Mouse (Mus musculus): Measurements from ENCODE around the gene Zfp128. TPM values are rescaled to one million over a fixed set of nuclear protein-coding genes. Genes with fewer than 3 reads are reported as not detected.
"Not testable (repeated sequence)": the region's sequence is repeated elsewhere in the genome, so short reads cannot be mapped to it uniquely, and the experiment has no call there.

Zfp128 gene
- total RNA-seq, 2 experiments from 2014 or later, result 0.38 to 0.68 TPM

DNA sequence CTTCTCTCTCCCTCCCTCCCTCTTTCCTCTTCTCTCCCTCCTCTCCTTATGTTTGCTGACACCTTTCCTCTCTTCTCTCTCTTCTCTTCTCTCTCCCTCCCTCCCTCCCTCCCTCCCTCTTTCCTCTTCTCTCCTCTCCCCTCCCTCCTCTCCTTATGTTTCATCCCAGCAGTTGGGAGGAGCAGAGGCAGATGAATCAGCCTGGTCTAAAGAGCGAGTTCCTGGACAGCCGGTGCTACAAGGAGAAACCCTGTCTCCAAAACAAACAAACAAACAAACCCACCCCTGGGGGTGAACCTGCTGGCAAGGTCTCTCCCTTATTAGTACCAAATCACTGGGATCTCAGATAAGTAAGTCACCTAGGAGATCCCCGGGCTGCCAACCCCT, 40.3 kb downstream of the Zfp128 start:
- ATAC-seq (replicated peaks; ENCODE audit: low FRiP score, poor library complexity, severe bottlenecking), result no peak

DNA sequence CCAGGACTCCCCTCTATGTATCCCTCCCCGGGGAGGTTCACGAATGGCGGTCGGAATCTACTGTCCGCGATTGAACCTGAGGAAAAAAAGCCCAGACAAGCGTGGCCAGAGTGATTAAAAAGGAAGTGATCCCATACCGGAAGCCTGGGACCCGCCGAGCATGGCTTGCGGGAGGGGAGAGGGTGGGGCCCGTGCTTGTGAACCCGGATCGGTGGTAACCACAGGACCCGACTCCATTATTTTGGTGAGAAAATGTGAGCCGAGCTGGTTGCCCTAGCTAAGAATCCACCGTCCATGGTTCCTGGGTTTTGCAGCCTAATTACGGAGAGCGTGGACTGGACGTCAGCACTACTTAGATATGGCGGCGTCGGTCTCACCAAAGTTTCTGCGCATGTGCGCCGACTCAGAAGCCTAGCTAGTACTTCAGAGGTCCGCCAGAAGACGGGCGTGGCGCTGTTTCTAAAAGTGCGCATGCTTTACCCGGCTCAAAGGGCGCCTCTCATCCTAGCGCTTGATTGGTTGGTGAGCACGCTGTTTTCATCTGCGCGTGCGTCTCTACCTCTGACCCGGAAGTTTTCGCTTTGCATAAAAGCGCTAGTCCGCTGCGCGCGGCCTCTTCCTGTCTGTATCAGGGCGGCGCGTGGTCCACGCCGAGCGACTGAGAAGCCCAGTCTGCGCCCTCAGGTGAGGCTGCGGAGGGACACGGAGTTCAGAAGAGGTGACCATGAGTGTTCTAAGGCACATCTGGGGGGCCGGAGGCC, 40.9 kb downstream of the Zfp128 start, which contains the start of gene Rps5:
Rps5 (plus strand) TSS at position 586 of the 761 bp plus-strand sequence.
- peak; percentile 98 for ATAC-seq (replicated peaks; ENCODE audit: low FRiP score, poor library complexity, severe bottlenecking)

DNA sequence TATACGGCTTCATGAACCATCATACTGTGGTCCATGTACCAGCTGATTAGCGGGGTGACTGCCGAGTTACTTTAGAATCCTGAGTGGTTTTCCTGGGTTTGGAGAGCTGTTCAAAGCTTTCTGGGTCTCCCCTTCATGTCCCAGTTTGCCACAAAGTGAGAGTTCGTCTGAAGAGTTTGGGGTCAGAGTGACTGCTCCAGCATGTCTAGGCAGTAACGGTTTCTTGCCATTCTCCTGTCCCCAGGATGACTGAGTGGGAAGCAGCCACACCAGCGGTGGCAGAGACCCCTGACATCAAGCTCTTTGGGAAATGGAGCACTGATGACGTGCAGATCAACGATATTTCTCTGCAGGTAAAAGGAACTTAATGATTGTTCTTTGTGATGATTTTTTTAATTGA, 41.8 kb downstream of the Zfp128 start:
- ATAC-seq (replicated peaks; ENCODE audit: low FRiP score, poor library complexity, severe bottlenecking), result no peak

DNA sequence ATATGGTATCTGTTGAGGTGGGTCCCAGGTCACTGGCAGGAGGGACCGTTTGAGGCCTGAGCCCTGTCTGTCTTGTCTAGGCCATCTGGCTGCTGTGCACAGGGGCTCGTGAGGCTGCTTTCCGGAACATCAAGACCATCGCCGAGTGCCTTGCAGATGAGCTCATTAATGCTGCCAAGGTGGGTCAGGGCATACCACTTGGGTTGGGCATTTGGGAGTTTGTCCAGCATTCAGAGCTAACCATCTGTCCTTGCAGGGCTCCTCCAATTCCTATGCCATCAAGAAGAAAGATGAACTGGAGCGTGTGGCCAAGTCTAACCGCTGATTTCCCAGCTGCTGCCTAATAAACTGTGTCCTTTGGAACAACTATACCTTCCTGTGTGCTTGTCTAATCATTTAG, 45.3 kb downstream of the Zfp128 start:
- no peak for ATAC-seq (replicated peaks; ENCODE audit: low FRiP score, poor library complexity, severe bottlenecking)

DNA sequence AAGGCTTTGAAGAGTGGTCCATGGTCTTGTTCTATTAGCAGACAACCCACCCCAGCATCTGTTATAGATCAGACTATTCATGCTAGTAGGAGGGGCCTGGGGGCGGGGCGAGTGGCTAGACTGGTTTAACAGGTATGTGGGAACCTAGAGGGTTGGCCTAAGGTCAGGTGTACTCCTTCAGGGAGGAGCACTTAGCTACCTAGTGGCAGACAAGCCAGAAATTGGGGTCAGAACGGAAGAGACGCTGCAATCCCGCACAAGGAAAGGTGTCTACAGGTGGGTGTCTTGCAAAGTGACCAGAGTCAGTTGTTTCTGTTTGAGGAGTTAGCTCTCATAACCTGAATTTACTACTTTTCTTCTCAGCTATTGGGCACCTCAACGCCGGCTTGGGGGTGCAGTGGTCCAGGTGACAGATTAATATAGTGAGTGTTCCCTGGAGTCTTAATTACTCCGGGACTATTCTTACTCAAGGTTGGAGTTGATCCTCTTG, 46.3 kb downstream of the Zfp128 start, which contains the start of gene Rnf225:
Rnf225 (plus strand) TSS at position 226 of the 490 bp plus-strand sequence.
- no peak for ATAC-seq (replicated peaks; ENCODE audit: low FRiP score, poor library complexity, severe bottlenecking)

DNA sequence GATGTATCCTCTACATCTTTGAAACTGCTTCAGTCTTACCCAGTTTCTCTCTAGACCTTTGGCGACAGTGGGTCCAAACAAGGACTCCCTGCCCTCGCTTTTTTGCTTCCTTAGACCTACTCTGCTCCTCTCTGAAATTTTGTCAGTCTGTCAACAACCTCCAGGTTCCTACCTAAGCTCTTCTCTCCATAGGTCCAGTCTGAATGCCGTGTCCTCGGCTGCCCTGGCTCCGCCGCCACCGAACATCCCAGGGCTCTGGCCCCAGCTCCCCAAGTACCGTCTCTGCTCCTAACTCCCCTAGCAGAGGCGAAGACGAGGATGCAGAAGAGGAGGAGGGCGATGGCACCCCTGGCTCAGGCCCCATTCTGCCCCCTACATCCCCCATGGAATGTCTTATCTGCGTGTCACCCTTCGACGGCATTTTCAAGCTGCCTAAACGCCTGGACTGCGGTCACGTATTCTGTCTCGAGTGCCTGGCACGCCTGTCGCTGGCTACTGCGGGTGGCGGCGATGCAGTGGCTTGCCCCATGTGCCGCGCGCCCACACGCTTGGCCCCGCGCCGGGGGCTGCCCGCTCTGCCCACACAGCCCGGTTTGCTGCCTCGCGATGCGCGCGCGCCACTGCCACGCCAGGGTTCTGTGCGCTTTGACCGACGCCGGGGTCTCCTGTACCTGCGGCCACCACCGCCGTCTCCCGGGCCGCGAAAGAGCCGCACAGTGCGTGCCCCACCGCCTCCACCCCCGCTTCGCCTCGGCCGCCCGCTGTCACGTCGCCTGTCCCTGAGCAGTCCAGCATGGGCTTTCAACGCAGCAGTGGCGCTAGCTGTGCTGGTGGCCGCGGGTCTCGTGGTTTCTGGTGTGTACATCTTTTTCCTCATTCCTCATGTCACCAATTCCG, 47.0 kb downstream of the Zfp128 start:
- ATAC-seq (replicated peaks; ENCODE audit: low FRiP score, poor library complexity, severe bottlenecking), result no peak

DNA sequence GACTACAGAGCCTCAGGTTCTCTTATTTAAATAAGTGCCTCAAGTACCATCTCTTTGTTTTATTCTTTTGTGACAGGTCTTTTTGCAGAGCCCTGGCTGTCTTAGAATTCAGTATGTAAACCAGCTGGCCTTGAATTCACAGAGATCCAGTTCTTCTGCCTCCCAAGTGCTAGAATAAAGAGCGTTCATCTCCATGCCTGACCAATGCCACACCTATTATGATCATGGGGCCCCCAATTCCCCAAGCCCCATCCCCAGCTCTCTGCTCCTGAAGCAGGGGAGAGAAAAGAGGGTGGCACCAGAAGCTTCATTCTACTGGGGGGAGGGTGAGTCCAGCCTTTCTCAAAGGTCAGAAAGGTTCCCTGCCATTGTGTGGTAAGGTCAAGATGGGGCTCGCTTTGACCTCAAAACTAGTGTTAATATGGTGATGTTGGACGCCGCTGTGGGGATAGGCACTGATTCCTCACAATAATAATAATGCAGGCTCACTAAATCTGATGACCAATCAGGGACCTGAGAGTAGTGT, 52.7 kb downstream of the Zfp128 start:
- no peak for ATAC-seq (replicated peaks; ENCODE audit: low FRiP score, poor library complexity, severe bottlenecking)

DNA sequence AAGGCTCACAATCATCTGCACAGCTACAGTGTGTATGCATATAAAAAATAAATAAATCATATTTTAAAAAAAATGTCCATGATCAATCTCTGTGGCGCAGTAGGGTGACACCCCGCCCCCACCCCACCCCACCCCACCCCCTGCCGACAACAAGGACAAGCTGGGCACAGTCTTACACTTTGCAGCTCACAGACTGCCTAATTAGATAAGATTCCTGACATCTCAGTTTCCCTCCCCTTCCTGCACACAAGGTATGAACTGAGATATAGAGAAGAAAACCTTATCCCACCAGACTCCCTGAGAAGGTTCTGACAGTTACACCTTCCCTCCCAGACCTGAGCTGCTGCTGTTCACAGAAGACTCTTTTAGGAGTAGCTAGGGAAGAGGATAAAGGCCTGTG, 53.8 kb downstream of the Zfp128 start:
- no peak for ATAC-seq (replicated peaks; ENCODE audit: low FRiP score, poor library complexity, severe bottlenecking)

DNA sequence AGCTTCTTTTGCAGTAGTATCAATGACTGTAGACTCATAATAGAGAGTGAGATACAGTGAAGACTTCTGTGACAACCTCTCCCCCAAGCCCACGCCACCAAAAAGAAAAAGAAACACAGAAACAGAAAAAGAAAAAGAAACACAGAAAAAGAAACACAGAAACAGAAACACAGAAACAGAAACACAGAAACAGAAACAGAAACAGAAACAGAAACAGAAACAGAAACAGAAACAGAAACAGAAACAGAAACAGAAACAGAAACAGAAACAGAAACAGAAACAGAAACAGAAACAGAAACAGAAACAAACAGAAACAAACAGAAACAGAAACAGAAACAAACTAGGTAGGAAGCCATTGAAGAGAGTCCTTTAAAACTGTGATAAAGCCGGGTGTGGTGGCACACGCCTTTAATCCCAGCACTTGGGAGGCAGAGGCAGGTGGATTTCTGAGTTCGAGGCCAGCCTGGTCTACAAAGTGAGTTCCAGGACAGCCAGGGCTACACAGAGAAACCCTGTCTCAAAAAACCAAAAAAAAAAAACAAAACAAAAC, 56.4 kb downstream of the Zfp128 start:
- ATAC-seq (replicated peaks; ENCODE audit: low FRiP score, poor library complexity, severe bottlenecking), result not testable (repeated sequence)

DNA sequence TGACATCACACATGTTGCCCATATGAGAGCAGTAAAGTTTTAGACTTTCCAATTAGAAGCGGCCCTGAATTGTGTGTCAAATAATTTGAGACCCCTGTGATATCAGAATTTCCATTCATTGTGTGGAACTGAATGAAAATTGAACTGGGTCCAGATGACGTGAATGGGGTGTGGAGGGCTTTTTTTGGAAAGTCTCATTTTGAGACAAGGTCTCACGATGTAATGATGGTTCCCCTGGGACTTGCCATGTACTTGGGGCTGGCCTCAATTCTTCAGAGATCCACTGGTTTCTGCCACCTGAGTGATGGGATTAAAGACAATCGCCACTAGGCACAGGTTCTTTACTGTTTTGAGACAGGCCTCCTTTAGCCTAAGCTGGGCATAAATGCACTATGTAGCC, 59.6 kb downstream of the Zfp128 start:
- ATAC-seq (replicated peaks; ENCODE audit: low FRiP score, poor library complexity, severe bottlenecking), result no peak

Other genes with a start within 250 kb of the Zfp128 start
- not detected in 2 replicates for gene Vmn2r54, start 240.9 kb upstream of the Zfp128 start, total RNA-seq (2015; ENCODE audit: low replicate concordance)
- gene Vmn2r54, start 240.9 kb upstream of the Zfp128 start, total RNA-seq (2017; ENCODE audit: low replicate concordance), result not detected in 2 replicates
- gene Vmn2r55, start 196.2 kb upstream of the Zfp128 start, total RNA-seq (2015; ENCODE audit: low replicate concordance), result not detected in 2 replicates
- not detected in 2 replicates for gene Vmn2r55, start 196.2 kb upstream of the Zfp128 start, total RNA-seq (2017; ENCODE audit: low replicate concordance)
- gene Vmn2r56, start 146.2 kb upstream of the Zfp128 start, total RNA-seq (2015; ENCODE audit: low replicate concordance), result not detected in 2 replicates
- gene Vmn2r56, start 146.2 kb upstream of the Zfp128 start, total RNA-seq (2017; ENCODE audit: low replicate concordance), result not detected in 2 replicates
- 0.63 TPM in 1 of 2 replicates, not detected in the other for gene Zscan18, start 77.5 kb upstream of the Zfp128 start, total RNA-seq (2015; ENCODE audit: low replicate concordance)
- not detected in 2 replicates for gene Zscan18, start 77.5 kb upstream of the Zfp128 start, total RNA-seq (2017; ENCODE audit: low replicate concordance)
- gene Zfp329, start 62.3 kb upstream of the Zfp128 start, total RNA-seq (2015; ENCODE audit: low replicate concordance), result 3.3 and 6.1 TPM in 2 replicates
- 1.4 and 3.1 TPM in 2 replicates for gene Zfp329, start 62.3 kb upstream of the Zfp128 start, total RNA-seq (2017; ENCODE audit: low replicate concordance)
- 5.8 and 6.1 TPM in 2 replicates for gene Zfp110, start 46.4 kb upstream of the Zfp128 start, total RNA-seq (2015; ENCODE audit: low replicate concordance)
- gene Zfp110, start 46.4 kb upstream of the Zfp128 start, total RNA-seq (2017; ENCODE audit: low replicate concordance), result 6.4 and 11.2 TPM in 2 replicates
- gene Zscan22, start 16.6 kb downstream of the Zfp128 start, total RNA-seq (2015; ENCODE audit: low replicate concordance), result 5.4 and 6.9 TPM in 2 replicates
- 1.0 and 1.1 TPM in 2 replicates for gene Zscan22, start 16.6 kb downstream of the Zfp128 start, total RNA-seq (2017; ENCODE audit: low replicate concordance)
- 474 and 662 TPM in 2 replicates for gene Rps5, start 41.1 kb downstream of the Zfp128 start, total RNA-seq (2015; ENCODE audit: low replicate concordance)
- 156 and 203 TPM in 2 replicates for gene Rps5, start 41.1 kb downstream of the Zfp128 start, total RNA-seq (2017; ENCODE audit: low replicate concordance)
- gene Rnf225, start 46.2 kb downstream of the Zfp128 start, total RNA-seq (2015; ENCODE audit: low replicate concordance), result not detected in 2 replicates
- gene Rnf225, start 46.2 kb downstream of the Zfp128 start, total RNA-seq (2017; ENCODE audit: low replicate concordance), result not detected in 2 replicates
- gene Zfp324, start 84.7 kb downstream of the Zfp128 start, total RNA-seq (2015; ENCODE audit: low replicate concordance), result 2.1 and 2.3 TPM in 2 replicates
- gene Zfp324, start 84.7 kb downstream of the Zfp128 start, total RNA-seq (2017; ENCODE audit: low replicate concordance), result 2.1 and 2.5 TPM in 2 replicates
- gene Zfp446, start 96.7 kb downstream of the Zfp128 start, total RNA-seq (2015; ENCODE audit: low replicate concordance), result 1.3 TPM in 1 of 2 replicates, not detected in the other
- gene Zfp446, start 96.7 kb downstream of the Zfp128 start, total RNA-seq (2017; ENCODE audit: low replicate concordance), result 0.51 and 1.3 TPM in 2 replicates
- not detected in 2 replicates for gene Slc27a5, start 117.0 kb downstream of the Zfp128 start, total RNA-seq (2015; ENCODE audit: low replicate concordance)
- not detected in 2 replicates for gene Slc27a5, start 117.0 kb downstream of the Zfp128 start, total RNA-seq (2017; ENCODE audit: low replicate concordance)
- 209 and 235 TPM in 2 replicates for gene Trim28, start 117.9 kb downstream of the Zfp128 start, total RNA-seq (2015; ENCODE audit: low replicate concordance)
- 226 and 257 TPM in 2 replicates for gene Trim28, start 117.9 kb downstream of the Zfp128 start, total RNA-seq (2017; ENCODE audit: low replicate concordance)
- 2.7 and 8.2 TPM in 2 replicates for gene Zbtb45, start 128.9 kb downstream of the Zfp128 start, total RNA-seq (2015; ENCODE audit: low replicate concordance)
- gene Zbtb45, start 128.9 kb downstream of the Zfp128 start, total RNA-seq (2017; ENCODE audit: low replicate concordance), result 21.2 and 23.4 TPM in 2 replicates
- gene Chmp2a, start 153.6 kb downstream of the Zfp128 start, total RNA-seq (2015; ENCODE audit: low replicate concordance), result 97.4 and 99.3 TPM in 2 replicates
- 144 and 170 TPM in 2 replicates for gene Chmp2a, start 153.6 kb downstream of the Zfp128 start, total RNA-seq (2017; ENCODE audit: low replicate concordance)
- 45.0 and 92.0 TPM in 2 replicates for gene Ube2m, start 157.1 kb downstream of the Zfp128 start, total RNA-seq (2015; ENCODE audit: low replicate concordance)
- gene Ube2m, start 157.1 kb downstream of the Zfp128 start, total RNA-seq (2017; ENCODE audit: low replicate concordance), result 32.8 and 112 TPM in 2 replicates
- gene Mzf1, start 173.6 kb downstream of the Zfp128 start, total RNA-seq (2015; ENCODE audit: low replicate concordance), result not detected in 2 replicates
- gene Mzf1, start 173.6 kb downstream of the Zfp128 start, total RNA-seq (2017; ENCODE audit: low replicate concordance), result 0.56 TPM in 1 of 2 replicates, not detected in the other
- gene Vmn1r85, start 214.0 kb downstream of the Zfp128 start, total RNA-seq (2015; ENCODE audit: low replicate concordance), result not detected in 2 replicates
- gene Vmn1r85, start 214.0 kb downstream of the Zfp128 start, total RNA-seq (2017; ENCODE audit: low replicate concordance), result not detected in 2 replicates
- not detected in 2 replicates for gene Vmn1r86, start 238.7 kb downstream of the Zfp128 start, total RNA-seq (2015; ENCODE audit: low replicate concordance)
- gene Vmn1r86, start 238.7 kb downstream of the Zfp128 start, total RNA-seq (2017; ENCODE audit: low replicate concordance), result 0.28 TPM in 1 of 2 replicates, not detected in the other